Mouse (Mus musculus): ENCODE measurements around the gene Rab11b. TPM values are rescaled to one million over a fixed set of nuclear protein-coding genes. Genes with fewer than 3 reads are reported as not detected.

Gene Rab11b
- polyA plus RNA-seq, 1 experiment from 2014 or later = 156 TPM

Other genes with a start within 250 kb of the Rab11b start
- 64.3 and 77.0 TPM in 2 replicates for gene Adamts10, start 236.3 kb downstream of the Rab11b start, polyA plus RNA-seq (2014; fragmentation: Nextera tagmentation; extraction: Ambion mirVana)
- 4.1 and 5.8 TPM in 2 replicates for gene Myo1f, start 204.8 kb downstream of the Rab11b start, polyA plus RNA-seq (2014; fragmentation: Nextera tagmentation; extraction: Ambion mirVana)
- gene Zfp414, start 131.4 kb downstream of the Rab11b start, polyA plus RNA-seq (2014; fragmentation: Nextera tagmentation; extraction: Ambion mirVana) = 51.9 and 66.6 TPM in 2 replicates
- 1.1 TPM in 2 replicates for gene Pram1, start 122.5 kb downstream of the Rab11b start, polyA plus RNA-seq (2014; fragmentation: Nextera tagmentation; extraction: Ambion mirVana)
- 266 and 275 TPM in 2 replicates for gene Hnrnpm, start 73.7 kb downstream of the Rab11b start, polyA plus RNA-seq (2014; fragmentation: Nextera tagmentation; extraction: Ambion mirVana)
- gene March2, start 41.9 kb downstream of the Rab11b start, polyA plus RNA-seq (2014; fragmentation: Nextera tagmentation; extraction: Ambion mirVana) = 62.2 and 63.9 TPM in 2 replicates
- gene Angptl4, start 21.3 kb upstream of the Rab11b start, polyA plus RNA-seq (2014; fragmentation: Nextera tagmentation; extraction: Ambion mirVana) = 35.7 and 52.1 TPM in 2 replicates
- 38.7 and 39.4 TPM in 2 replicates for gene Kank3, start 50.0 kb upstream of the Rab11b start, polyA plus RNA-seq (2014; fragmentation: Nextera tagmentation; extraction: Ambion mirVana)
- gene Rps28, start 64.0 kb upstream of the Rab11b start, polyA plus RNA-seq (2014; fragmentation: Nextera tagmentation; extraction: Ambion mirVana) = 1,198 and 1,307 TPM in 2 replicates
- gene Ndufa7, start 64.0 kb upstream of the Rab11b start, polyA plus RNA-seq (2014; fragmentation: Nextera tagmentation; extraction: Ambion mirVana) = 479 and 488 TPM in 2 replicates
- 60.5 and 62.3 TPM in 2 replicates for gene Cd320, start 82.6 kb upstream of the Rab11b start, polyA plus RNA-seq (2014; fragmentation: Nextera tagmentation; extraction: Ambion mirVana)
- not detected in 2 replicates for gene Gm7029, start 113.3 kb upstream of the Rab11b start, polyA plus RNA-seq (2014; fragmentation: Nextera tagmentation; extraction: Ambion mirVana)
- 5.9 and 7.0 TPM in 2 replicates for gene Kifc1, start 130.1 kb upstream of the Rab11b start, polyA plus RNA-seq (2014; fragmentation: Nextera tagmentation; extraction: Ambion mirVana)
- not detected in 2 replicates for gene Platr17, start 144.6 kb upstream of the Rab11b start, polyA plus RNA-seq (2014; fragmentation: Nextera tagmentation; extraction: Ambion mirVana)
- gene Daxx, start 148.9 kb upstream of the Rab11b start, polyA plus RNA-seq (2014; fragmentation: Nextera tagmentation; extraction: Ambion mirVana) = 34.8 and 38.2 TPM in 2 replicates
- 31.9 and 32.0 TPM in 2 replicates for gene Tapbp, start 155.4 kb upstream of the Rab11b start, polyA plus RNA-seq (2014; fragmentation: Nextera tagmentation; extraction: Ambion mirVana)
- gene Zbtb22, start 155.4 kb upstream of the Rab11b start, polyA plus RNA-seq (2014; fragmentation: Nextera tagmentation; extraction: Ambion mirVana) = 8.9 and 11.6 TPM in 2 replicates
- 34.5 and 43.4 TPM in 2 replicates for gene Rgl2, start 169.0 kb upstream of the Rab11b start, polyA plus RNA-seq (2014; fragmentation: Nextera tagmentation; extraction: Ambion mirVana)
- 122 and 124 TPM in 2 replicates for gene Pfdn6, start 179.8 kb upstream of the Rab11b start, polyA plus RNA-seq (2014; fragmentation: Nextera tagmentation; extraction: Ambion mirVana)
- gene Wdr46, start 180.1 kb upstream of the Rab11b start, polyA plus RNA-seq (2014; fragmentation: Nextera tagmentation; extraction: Ambion mirVana) = 15.4 and 20.2 TPM in 2 replicates
- gene B3galt4, start 191.0 kb upstream of the Rab11b start, polyA plus RNA-seq (2014; fragmentation: Nextera tagmentation; extraction: Ambion mirVana) = 4.4 and 5.7 TPM in 2 replicates
- gene Vps52, start 195.3 kb upstream of the Rab11b start, polyA plus RNA-seq (2014; fragmentation: Nextera tagmentation; extraction: Ambion mirVana) = 38.6 and 41.6 TPM in 2 replicates
- 2,078 and 2,095 TPM in 2 replicates for gene Rps18, start 195.5 kb upstream of the Rab11b start, polyA plus RNA-seq (2014; fragmentation: Nextera tagmentation; extraction: Ambion mirVana)
- gene H2-K1, start 239.8 kb upstream of the Rab11b start, polyA plus RNA-seq (2014; fragmentation: Nextera tagmentation; extraction: Ambion mirVana) = 20.8 and 30.8 TPM in 2 replicates